Mouse (Mus musculus): ENCODE data around the gene Prss45. TPM values are rescaled to one million over a fixed set of nuclear protein-coding genes. Genes with fewer than 3 reads are reported as not detected.
"Not testable (repeated sequence)": the region's sequence is repeated elsewhere in the genome, so short reads cannot be mapped to it uniquely, and the experiment has no call there.

The Prss45 gene
- total RNA-seq (2021), result under 1 TPM in 1 of 2 experiments, not detected in 1; 0.51 TPM
- long read RNA-seq, experiment 1, result 0 reads
- long read RNA-seq, experiment 2, result 0 reads

- no peak for DNase-seq (ENCODE audit: low spot score in 2 of 2)
- Histone ChIP-seq H3K27ac (no peak within 1 kb of the TSS), H3K4me3 (no peak within 1 kb of the TSS)
- no peak for TF ChIP-seq CTCF (conservative IDR thresholded peaks at IDR 0.05)
Measured at GRCm38 (mm10) chr9:110834411-110834810, at the start of gene Prss45. Prss45 (plus strand) TSS chr9:110834588.

- no peak for DNase-seq (ENCODE audit: low spot score in 2 of 2)
- Histone ChIP-seq H3K27ac (no peak overlapping the region), H3K4me3 (no peak overlapping the region)
- peak; percentile 41 for TF ChIP-seq CTCF (conservative IDR thresholded peaks at IDR 0.05)
Measured at GRCm38 (mm10) chr9:110788169-110788568, 46.2 kb upstream of the Prss45 start.

GRCm38 (mm10) chr9:110790462-110790861 is 43.9 kb upstream of the Prss45 start:
- no peak overlapping the region for H3K4me3 ChIP-seq
- no peak for DNase-seq (ENCODE audit: low spot score in 2 of 2)
- H3K27ac ChIP-seq, result no peak overlapping the region
- no peak for TF ChIP-seq CTCF (conservative IDR thresholded peaks at IDR 0.05)

GRCm38 (mm10) chr9:110797013-110797412 is 37.4 kb upstream of the Prss45 start:
- DNase-seq (ENCODE audit: low spot score in 2 of 2), result no peak
- Histone ChIP-seq H3K27ac (no peak overlapping the region), H3K4me3 (no peak overlapping the region)
- no peak for TF ChIP-seq CTCF (conservative IDR thresholded peaks at IDR 0.05)

- DNase-seq (ENCODE audit: low spot score in 2 of 2), result no peak
- no peak within 1 kb of the TSS for H3K4me3 ChIP-seq
- no peak for TF ChIP-seq CTCF (conservative IDR thresholded peaks at IDR 0.05)
- H3K27ac ChIP-seq, result no peak within 1 kb of the TSS
Measured at GRCm38 (mm10) chr9:110797866-110798265, 36.5 kb upstream of the Prss45 start, which contains the start of gene Prss42. Prss42 (plus strand) TSS chr9:110798166.

GRCm38 (mm10) chr9:110800834-110801479 is 33.4 kb upstream of the Prss45 start:
- Histone ChIP-seq H3K27ac (no peak overlapping the region), H3K4me3 (no peak overlapping the region)
- no peak for DNase-seq (ENCODE audit: low spot score in 2 of 2)
- TF ChIP-seq CTCF (conservative IDR thresholded peaks at IDR 0.05), result no peak

- no peak for TF ChIP-seq CTCF (conservative IDR thresholded peaks at IDR 0.05)
- DNase-seq (ENCODE audit: low spot score in 2 of 2), result no peak
- Histone ChIP-seq H3K27ac (no peak overlapping the region), H3K4me3 (no peak overlapping the region)
Measured at GRCm38 (mm10) chr9:110803294-110803693, 31.1 kb upstream of the Prss45 start.

GRCm38 (mm10) chr9:110810051-110810450 is 24.3 kb upstream of the Prss45 start:
- no peak for TF ChIP-seq CTCF (conservative IDR thresholded peaks at IDR 0.05)
- Histone ChIP-seq H3K4me3 (no peak overlapping the region), H3K27ac (no peak overlapping the region)
- no peak for DNase-seq (ENCODE audit: low spot score in 2 of 2)

GRCm38 (mm10) chr9:110813789-110814188 is 20.6 kb upstream of the Prss45 start, which contains the start of gene Prss44:
Prss44 (plus strand) TSS chr9:110813994.
- no peak for DNase-seq (ENCODE audit: low spot score in 2 of 2)
- H3K27ac ChIP-seq, result no peak within 1 kb of the TSS
- H3K4me3 ChIP-seq, result no peak within 1 kb of the TSS
- no peak for TF ChIP-seq CTCF (conservative IDR thresholded peaks at IDR 0.05)

GRCm38 (mm10) chr9:110820546-110820945 is 13.8 kb upstream of the Prss45 start:
- DNase-seq (ENCODE audit: low spot score in 2 of 2); H3K27ac ChIP-seq; H3K4me3 ChIP-seq: not testable (repeated sequence)

GRCm38 (mm10) chr9:110821436-110821835 is 13.0 kb upstream of the Prss45 start:
- DNase-seq (ENCODE audit: low spot score in 2 of 2), result no peak
- Histone ChIP-seq H3K4me3 (no peak overlapping the region), H3K27ac (no peak overlapping the region)
- no peak for TF ChIP-seq CTCF (conservative IDR thresholded peaks at IDR 0.05)

- Histone ChIP-seq H3K27ac (no peak overlapping the region), H3K4me3 (no peak overlapping the region)
- no peak for DNase-seq (ENCODE audit: low spot score in 2 of 2)
- no peak for TF ChIP-seq CTCF (conservative IDR thresholded peaks at IDR 0.05)
Measured at GRCm38 (mm10) chr9:110825426-110825825, 9.0 kb upstream of the Prss45 start.

GRCm38 (mm10) chr9:110825832-110826231 is 8.6 kb upstream of the Prss45 start:
- no peak overlapping the region for H3K27ac ChIP-seq
- no peak for TF ChIP-seq CTCF (conservative IDR thresholded peaks at IDR 0.05)
- no peak for DNase-seq (ENCODE audit: low spot score in 2 of 2)

GRCm38 (mm10) chr9:110826390-110826789 is 8.0 kb upstream of the Prss45 start, which contains the start of gene Prss43:
Prss43 (plus strand) TSS chr9:110826690.
- DNase-seq (ENCODE audit: low spot score in 2 of 2), result no peak
- Histone ChIP-seq H3K27ac (no peak within 1 kb of the TSS), H3K4me3 (no peak within 1 kb of the TSS)
- TF ChIP-seq CTCF (conservative IDR thresholded peaks at IDR 0.05), result no peak

More at GRCm38 (mm10) chr9:110825832-110826231, 8.6 kb upstream of the Prss45 start:
- H3K4me3 ChIP-seq, result no peak overlapping the region

Data from layer of hippocampus, adult 2 months (tissue).